Mouse (Mus musculus) heart, embryonic 12.5 days (tissue): Measurements from ENCODE around the gene Gm20883. TPM values are rescaled to one million over a fixed set of nuclear protein-coding genes. Genes with fewer than 3 reads are reported as not detected.
"Not testable (repeated sequence)": the region's sequence is repeated elsewhere in the genome, so short reads cannot be mapped to it uniquely, and the experiment has no call there.

Experiments used
- ATAC-seq: fragments of 200-750 bp; cut with Nextera tagmentation; 2 replicates; pipeline ENCODE4 v1.8.0; 2017; ENCODE audit warnings: moderate TSS enrichment, moderate library complexity; ENCODE audit not compliant: insufficient number of reproducible peaks, low FRiP score
- H3K27ac ChIP-seq: fragments of 300-500 bp; sonication (generic); 2 replicates; pipeline ENCODE4 v1.5.1; 2016; ENCODE audit warnings: mild to moderate bottlenecking, moderate library complexity; ENCODE audit not compliant: poor library complexity, severe bottlenecking
- H3K27me3 ChIP-seq: fragments of 300-500 bp; sonication (generic); replicated peaks from 2 replicates; pipeline ENCODE4 v1.6.1; 2016; ENCODE audit warnings: mild to moderate bottlenecking, moderate library complexity
- H3K36me3 ChIP-seq: fragments of 300-500 bp; sonication (generic); 2 replicates; pipeline ENCODE4 v1.6.1; 2016; ENCODE audit warnings: mild to moderate bottlenecking, moderate library complexity
- H3K4me1 ChIP-seq: fragments of 300-500 bp; sonication (generic); replicated peaks from 2 replicates; pipeline ENCODE4 v1.6.1; 2016; ENCODE audit warnings: mild to moderate bottlenecking
- H3K4me2 ChIP-seq: fragments of 300-500 bp; sonication (generic); 2 replicates; pipeline ENCODE4 v1.6.1; 2016; ENCODE audit warnings: mild to moderate bottlenecking, moderate library complexity
- H3K4me3 ChIP-seq: fragments of 300-500 bp; sonication (generic); 2 replicates; pipeline ENCODE4 v1.5.1; 2016; ENCODE audit warnings: mild to moderate bottlenecking
- H3K9ac ChIP-seq: fragments of 300-500 bp; sonication (generic); 2 replicates; pipeline ENCODE4 v1.6.1; 2016; ENCODE audit warnings: mild to moderate bottlenecking, moderate library complexity
- H3K9me3 ChIP-seq: fragments of 300-500 bp; sonication (generic); replicated peaks from 2 replicates; pipeline ENCODE4 v1.6.1; 2016; ENCODE audit warnings: mild to moderate bottlenecking, moderate library complexity
- WGBS: fragments of 180-500 bp; shearing (Covaris S2); methylation state at CpG from one replicate; pipeline ENCODE4 v1.1.7; 2016; 5-methylcytosine and 5-hydroxymethylcytosine counted together
- polyA plus RNA-seq: library from polyadenylated mRNA; unstranded; fragments of >200 nt; fragmentation: Nextera tagmentation; extraction: Ambion mirVana; gene quantifications from 2 replicates; pipeline ENCODE4 v1.2.1, GENCODE M21; 2016

The Gm20883 gene
- polyA plus RNA-seq = not detected in 2 replicates

- no CpG with 5 or more reads among the region's 6 CpGs for WGBS
- H3K9ac ChIP-seq, H3K36me3 ChIP-seq, H3K27me3 ChIP-seq, H3K4me2 ChIP-seq, ATAC-seq, H3K4me1 ChIP-seq, H3K9me3 ChIP-seq, H3K27ac ChIP-seq, H3K4me3 ChIP-seq: not testable (repeated sequence)
These were observed at the start of gene Gm20883 for GRCm38 (mm10) chrY:50607951-50608350. TSS of gene Gm20883 (plus strand) at chrY:50608251.
